Mouse (Mus musculus) bone marrow, adult 2 months (tissue): ENCODE data around the gene Exoc3l2. TPM values are rescaled to one million over a fixed set of nuclear protein-coding genes. Genes with fewer than 3 reads are reported as not detected.
A peak's percentile ranks its signal among the peaks of the same experiment; 100 is the strongest.

Experiments used
- H3K27ac ChIP-seq: fragments of 200-500 bp; 2 replicates; pipeline ENCODE4 v1.5.1; 2012; ENCODE audit warnings: low read depth, mild to moderate bottlenecking, control low read depth, inconsistent platforms, low read length; ENCODE audit not compliant: control insufficient read depth, poor library complexity, insufficient read depth
- H3K4me1 ChIP-seq: fragments of 200-500 bp; 2 replicates; pipeline ENCODE4 v1.6.1; 2011; ENCODE audit warnings: low read length; ENCODE audit not compliant: control insufficient read depth, insufficient read depth
- H3K4me3 ChIP-seq: fragments of 200-500 bp; replicated peaks from 2 replicates; pipeline ENCODE3; 2011; ENCODE audit warnings: mild to moderate bottlenecking, low read depth, low read length, control low read depth; ENCODE audit not compliant: control insufficient read depth
- CTCF ChIP-seq: fragments of 200-500 bp; IDR thresholded peaks from 2 replicates; pipeline ENCODE4 v1.5.1; 2011; ENCODE audit warnings: low read length, control low read depth; ENCODE audit not compliant: control insufficient read depth, insufficient read depth
- POLR2A ChIP-seq: fragments of 200-500 bp; IDR thresholded peaks from 2 replicates; pipeline ENCODE4 v1.6.1; 2011; ENCODE audit warnings: low read depth, mild to moderate bottlenecking, control low read depth, low read length, borderline replicate concordance; ENCODE audit not compliant: control insufficient read depth
- WGBS: fragments of 180-500 bp; shearing (Covaris S2); methylation state at CpG from one replicate; pipeline ENCODE4 v1.1.7; 2018; 5-methylcytosine and 5-hydroxymethylcytosine counted together
- polyA plus RNA-seq: library from polyadenylated mRNA; stranded (reverse); fragments of >200 nt; gene quantifications from 2 replicates; pipeline ENCODE4 v1.2.4, GENCODE M21; 2011; ENCODE audit warnings: low replicate concordance; ENCODE audit not compliant: missing spikeins, insufficient read depth, insufficient read length

Gene Exoc3l2
- polyA plus RNA-seq, 1 experiment = 10.3 TPM

DNA sequence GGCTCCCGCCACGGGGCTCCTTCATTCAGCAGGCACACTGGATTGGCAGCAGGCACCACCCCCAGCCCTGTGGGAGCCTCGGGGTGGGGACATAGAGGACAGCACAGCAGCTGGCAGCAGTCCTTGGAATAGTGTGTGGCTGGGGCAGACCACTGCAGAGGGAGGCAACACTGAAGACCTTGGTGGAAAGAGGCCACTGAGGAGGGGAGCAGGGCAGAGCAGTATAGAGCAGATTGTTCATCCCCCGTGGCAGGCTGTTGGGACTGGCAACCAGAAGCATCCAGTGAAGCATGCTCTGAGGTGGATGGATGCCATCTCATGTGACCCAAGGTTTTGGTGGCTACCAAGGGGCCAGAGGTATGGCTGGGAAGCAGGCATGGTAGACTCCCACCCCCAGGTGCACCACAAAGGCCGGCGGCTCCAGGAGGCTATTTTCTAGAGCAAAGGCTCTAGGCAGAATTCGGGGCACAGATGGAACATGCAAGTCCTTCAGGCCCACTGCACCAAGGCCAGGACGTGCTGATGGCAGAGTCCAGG, 79.1 kb downstream of the Exoc3l2 start:
- WGBS = 66% methylated on average over 8 of the region's 8 CpGs
- no peaks in the 10 kb centered on the region for H3K4me1 ChIP-seq
- no peak overlapping the region for H3K4me3 ChIP-seq
- H3K27ac ChIP-seq = no peak overlapping the region
- TF ChIP-seq CTCF = no peak
- no peak for TF ChIP-seq POLR2A

DNA sequence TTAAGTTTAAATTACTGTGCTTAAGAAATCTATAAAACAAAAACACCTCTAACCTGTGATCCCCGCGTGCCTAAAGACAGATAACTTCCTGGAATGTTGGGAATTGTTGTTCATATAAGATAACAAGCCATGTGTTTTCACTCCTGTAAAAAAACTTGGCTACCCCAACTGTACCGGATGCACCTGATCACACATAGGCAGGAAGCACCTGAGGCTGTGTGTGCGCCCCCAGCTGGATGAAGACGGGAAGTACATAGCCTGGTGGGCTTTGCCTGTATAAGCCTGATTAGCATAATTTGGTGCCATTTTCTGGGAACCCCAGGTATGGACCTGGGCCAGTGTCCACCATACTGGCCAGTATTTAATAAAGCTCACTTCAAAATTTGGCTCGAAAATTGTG, 80.5 kb downstream of the Exoc3l2 start:
- no peaks in the 10 kb centered on the region for H3K4me1 ChIP-seq
- TF ChIP-seq POLR2A (no peak), CTCF (peak; percentile 68)
- H3K4me3 ChIP-seq = no peak overlapping the region
- H3K27ac ChIP-seq = no peak overlapping the region
- WGBS = 21% methylated on average over 6 of the region's 6 CpGs

DNA sequence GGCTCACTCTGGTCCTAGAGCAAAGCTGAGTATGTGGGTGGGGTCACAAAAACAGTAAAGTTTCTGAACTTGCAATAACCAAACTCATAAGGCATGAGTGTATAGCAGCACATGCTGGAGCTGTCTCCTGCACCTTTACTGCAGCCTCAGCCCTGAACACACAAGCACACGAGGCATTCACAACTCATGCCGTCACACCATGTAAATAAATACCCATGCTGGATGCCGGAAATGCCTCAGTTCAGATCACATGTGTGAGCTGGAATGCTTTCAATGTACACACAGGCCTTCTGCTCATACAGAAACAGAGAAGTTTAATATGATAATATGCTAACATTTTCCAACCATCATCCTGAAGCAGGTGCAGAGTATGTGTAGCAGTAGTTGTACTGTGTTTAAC, 82.9 kb downstream of the Exoc3l2 start:
- TF ChIP-seq POLR2A (no peak), CTCF (no peak)
- 85% methylated on average over 3 of the region's 3 CpGs for WGBS
- Histone ChIP-seq H3K27ac (no peak overlapping the region), H3K4me1 (no peaks in the 10 kb centered on the region), H3K4me3 (no peak overlapping the region)

Other genes starting within 250 kb of the Exoc3l2 start
- 7.5 and 8.5 TPM in 2 replicates for gene Opa3, start 235.0 kb upstream of the Exoc3l2 start, polyA plus RNA-seq
- gene Vasp, start 191.5 kb upstream of the Exoc3l2 start, polyA plus RNA-seq = 83.3 and 135 TPM in 2 replicates
- gene Ppm1n, start 183.3 kb upstream of the Exoc3l2 start, polyA plus RNA-seq = 3.6 TPM in 1 of 2 replicates, not detected in the other
- gene Rtn2, start 180.7 kb upstream of the Exoc3l2 start, polyA plus RNA-seq = 0.92 and 2.3 TPM in 2 replicates
- 0.50 and 1.1 TPM in 2 replicates for gene Fosb, start 153.3 kb upstream of the Exoc3l2 start, polyA plus RNA-seq
- 19.2 and 31.3 TPM in 2 replicates for gene Ercc1, start 118.6 kb upstream of the Exoc3l2 start, polyA plus RNA-seq
- gene Cd3eap, start 103.8 kb upstream of the Exoc3l2 start, polyA plus RNA-seq = 11.7 and 13.7 TPM in 2 replicates
- 1.7 and 4.0 TPM in 2 replicates for gene Ppp1r13l, start 103.6 kb upstream of the Exoc3l2 start, polyA plus RNA-seq
- gene Ercc2, start 81.3 kb upstream of the Exoc3l2 start, polyA plus RNA-seq = 17.9 and 31.9 TPM in 2 replicates
- 1.6 and 1.9 TPM in 2 replicates for gene Klc3, start 59.2 kb upstream of the Exoc3l2 start, polyA plus RNA-seq
- gene Ckm, start 58.6 kb upstream of the Exoc3l2 start, polyA plus RNA-seq = 25.1 and 31.8 TPM in 2 replicates
- gene Mark4, start 4.5 kb upstream of the Exoc3l2 start, polyA plus RNA-seq = 10.1 and 14.6 TPM in 2 replicates
- 4.4 and 8.0 TPM in 2 replicates for gene Bloc1s3, start 45.0 kb downstream of the Exoc3l2 start, polyA plus RNA-seq
- gene Trappc6a, start 45.1 kb downstream of the Exoc3l2 start, polyA plus RNA-seq = 12.4 and 12.7 TPM in 2 replicates
- not detected in 2 replicates for gene Nkpd1, start 54.5 kb downstream of the Exoc3l2 start, polyA plus RNA-seq
- 71.6 and 93.5 TPM in 2 replicates for gene Ppp1r37, start 99.7 kb downstream of the Exoc3l2 start, polyA plus RNA-seq
- 2.8 and 3.0 TPM in 2 replicates for gene Zfp296, start 114.0 kb downstream of the Exoc3l2 start, polyA plus RNA-seq
- 52.9 and 74.3 TPM in 2 replicates for gene Gemin7, start 114.3 kb downstream of the Exoc3l2 start, polyA plus RNA-seq
- gene Clasrp, start 141.2 kb downstream of the Exoc3l2 start, polyA plus RNA-seq = 64.7 and 98.2 TPM in 2 replicates
- gene Relb, start 166.1 kb downstream of the Exoc3l2 start, polyA plus RNA-seq = 6.4 and 12.0 TPM in 2 replicates
- gene Clptm1, start 201.7 kb downstream of the Exoc3l2 start, polyA plus RNA-seq = 18.1 and 31.2 TPM in 2 replicates
- gene Apoc2, start 214.6 kb downstream of the Exoc3l2 start, polyA plus RNA-seq = 13.2 TPM in 1 of 2 replicates, not detected in the other
- 7.6 TPM in 1 of 2 replicates, not detected in the other for gene Gm44805, start 218.1 kb downstream of the Exoc3l2 start, polyA plus RNA-seq
- 3.6 and 18.7 TPM in 2 replicates for gene Apoc4, start 218.1 kb downstream of the Exoc3l2 start, polyA plus RNA-seq
- gene Apoc1, start 229.3 kb downstream of the Exoc3l2 start, polyA plus RNA-seq = 48.3 and 137 TPM in 2 replicates
- 205 and 422 TPM in 2 replicates for gene Apoe, start 235.9 kb downstream of the Exoc3l2 start, polyA plus RNA-seq